Mouse (Mus musculus): Measurements from ENCODE around the gene Pdk1. TPM values are rescaled to one million over a fixed set of nuclear protein-coding genes. Genes with fewer than 3 reads are reported as not detected.
"Not testable (repeated sequence)": the region's sequence is repeated elsewhere in the genome, so short reads cannot be mapped to it uniquely, and the experiment has no call there.

Pdk1 gene
- total RNA-seq, 2 experiments from 2014 or later = 4.7 to 8.6 TPM

DNA sequence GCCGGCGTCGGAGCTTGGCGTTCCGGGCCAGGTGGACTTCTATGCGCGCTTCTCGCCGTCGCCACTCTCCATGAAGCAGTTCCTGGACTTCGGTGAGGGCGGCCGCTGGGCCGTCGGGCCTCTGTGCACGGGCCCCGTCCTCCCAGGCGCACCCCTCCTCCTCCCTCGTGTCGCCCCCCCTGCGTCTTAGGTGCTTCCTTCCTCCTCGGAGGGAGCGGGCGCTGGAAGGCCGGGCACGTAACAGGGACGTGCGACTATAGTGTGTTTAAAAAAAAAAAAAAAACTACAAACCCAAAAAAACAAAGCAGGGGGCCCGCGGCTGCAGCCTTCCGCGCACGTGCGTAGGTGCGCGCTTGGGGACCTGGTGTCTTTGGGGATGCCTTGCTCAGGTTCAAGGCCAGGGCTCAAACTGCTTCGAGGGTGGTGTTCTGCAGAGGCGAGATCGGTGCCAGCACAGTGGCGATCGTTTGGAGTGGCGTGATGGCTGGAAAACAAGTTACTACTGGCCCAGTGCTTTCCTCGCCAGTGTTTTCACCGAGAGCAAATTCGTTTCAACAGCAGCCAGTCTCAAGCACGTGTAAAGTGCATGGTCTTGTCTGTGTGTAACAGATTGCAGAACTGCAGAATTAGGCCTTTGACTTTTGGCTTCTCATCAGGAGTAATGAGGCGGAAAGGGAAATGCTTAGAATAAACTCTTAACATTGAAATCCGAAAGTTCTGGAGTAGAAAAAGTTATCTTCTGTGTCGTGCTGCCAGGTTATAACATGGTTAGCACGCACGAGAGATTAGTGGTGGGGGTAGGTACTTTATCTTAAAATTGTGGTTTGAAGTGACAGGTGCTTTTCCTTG lies 674 bp downstream of the Pdk1 start:
- peak; percentile 31 for ATAC-seq (ENCODE audit: poor library complexity, severe bottlenecking)

DNA sequence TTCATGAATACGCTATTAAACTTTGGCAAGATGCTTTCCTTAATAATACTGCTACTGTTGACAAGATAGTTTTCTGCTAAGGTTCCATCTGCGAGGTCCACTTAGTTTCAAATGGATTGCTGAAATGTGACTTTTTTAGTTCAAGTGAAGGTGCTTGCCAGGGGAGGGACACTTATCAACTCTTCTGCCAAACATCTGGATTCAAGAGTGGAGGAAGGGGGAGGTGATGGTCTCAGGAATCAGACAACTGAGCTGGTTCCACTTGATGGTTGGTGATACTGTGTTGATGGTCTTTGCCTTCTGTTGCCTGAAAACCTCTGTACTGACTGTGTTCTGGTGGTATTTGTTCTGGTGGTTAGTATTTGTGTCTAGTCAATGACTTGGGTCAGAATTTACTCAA lies 1.4 kb downstream of the Pdk1 start:
- no peak for ATAC-seq (ENCODE audit: poor library complexity, severe bottlenecking)

DNA sequence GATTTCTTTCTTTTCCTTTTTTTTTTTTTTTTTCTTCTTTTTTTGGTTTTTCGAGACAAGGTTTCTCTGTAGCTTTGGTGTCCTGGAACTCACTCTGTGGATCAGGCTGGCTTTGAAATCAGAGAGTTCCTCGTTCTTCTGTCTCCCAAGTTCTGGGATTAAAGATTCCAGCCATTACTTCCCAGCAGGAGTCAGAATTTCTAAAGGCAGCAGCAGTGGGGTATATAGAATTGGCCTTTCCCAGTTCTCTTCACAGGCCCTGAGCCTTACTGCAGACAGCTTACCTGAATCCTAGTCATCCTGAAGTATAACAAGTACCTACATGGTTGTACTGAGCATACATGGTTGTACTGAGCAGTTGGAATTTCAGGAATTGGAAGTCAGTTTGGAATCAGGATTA lies 1.8 kb downstream of the Pdk1 start:
- ATAC-seq (ENCODE audit: poor library complexity, severe bottlenecking) = no peak

DNA sequence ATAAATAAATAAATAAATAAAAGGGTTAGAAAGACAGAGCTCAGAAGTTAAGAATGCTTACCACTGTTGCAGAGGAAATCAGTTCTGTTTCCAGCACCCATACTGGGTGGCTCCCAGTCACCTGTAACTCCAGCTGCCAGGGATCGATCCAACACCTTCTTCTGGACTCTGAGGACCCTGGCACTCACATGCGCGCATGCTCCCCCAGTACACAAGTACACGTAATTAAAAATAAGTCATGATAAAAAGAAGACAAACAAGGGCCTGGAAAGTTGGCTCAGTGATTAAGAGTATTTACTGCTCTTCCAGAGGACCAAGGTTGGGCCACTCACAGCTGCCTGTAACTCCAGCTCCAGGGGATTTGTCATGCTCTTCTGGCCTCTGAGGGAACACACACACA lies 4.8 kb downstream of the Pdk1 start:
- no peak for ATAC-seq (ENCODE audit: poor library complexity, severe bottlenecking)

DNA sequence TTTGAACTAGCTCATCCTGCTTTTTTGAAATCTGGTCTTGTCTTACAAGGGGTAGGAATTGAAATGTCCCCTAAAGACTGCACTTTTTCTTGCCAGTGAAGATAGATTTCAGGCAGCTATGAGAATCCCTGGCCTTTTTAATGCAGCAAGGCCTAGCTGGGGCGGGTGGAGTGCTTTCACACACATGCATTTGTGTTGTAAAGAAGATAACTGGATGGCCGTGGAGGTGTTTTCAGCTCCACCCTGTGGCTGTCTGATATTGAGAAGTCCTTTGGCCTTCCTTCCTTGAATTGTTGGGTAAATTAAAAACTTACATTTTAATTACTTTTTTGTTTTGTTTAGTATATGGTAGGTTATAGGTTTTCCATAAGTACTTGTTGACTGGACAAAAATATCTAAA lies 5.4 kb downstream of the Pdk1 start:
- ATAC-seq (ENCODE audit: poor library complexity, severe bottlenecking) = no peak

DNA sequence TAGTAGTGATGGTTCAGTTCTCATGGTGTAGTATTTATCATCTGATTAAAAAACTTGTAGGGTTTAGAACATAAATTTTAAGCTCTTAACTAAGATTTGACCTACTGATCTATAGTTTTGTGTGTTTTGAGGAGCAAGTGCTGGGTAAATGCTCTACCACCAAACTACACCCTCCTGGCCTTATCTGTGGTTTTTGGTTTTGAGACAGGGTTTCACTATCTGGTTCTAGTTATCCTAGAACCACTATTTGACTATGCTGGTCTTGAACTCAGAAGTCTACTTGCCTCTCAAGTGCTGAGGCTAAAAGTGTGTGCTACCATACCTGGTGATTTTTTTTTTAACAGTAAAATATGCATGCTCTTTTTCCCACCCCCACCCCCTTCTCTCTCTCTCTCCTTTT lies 5.9 kb downstream of the Pdk1 start:
- ATAC-seq (ENCODE audit: poor library complexity, severe bottlenecking) = no peak

DNA sequence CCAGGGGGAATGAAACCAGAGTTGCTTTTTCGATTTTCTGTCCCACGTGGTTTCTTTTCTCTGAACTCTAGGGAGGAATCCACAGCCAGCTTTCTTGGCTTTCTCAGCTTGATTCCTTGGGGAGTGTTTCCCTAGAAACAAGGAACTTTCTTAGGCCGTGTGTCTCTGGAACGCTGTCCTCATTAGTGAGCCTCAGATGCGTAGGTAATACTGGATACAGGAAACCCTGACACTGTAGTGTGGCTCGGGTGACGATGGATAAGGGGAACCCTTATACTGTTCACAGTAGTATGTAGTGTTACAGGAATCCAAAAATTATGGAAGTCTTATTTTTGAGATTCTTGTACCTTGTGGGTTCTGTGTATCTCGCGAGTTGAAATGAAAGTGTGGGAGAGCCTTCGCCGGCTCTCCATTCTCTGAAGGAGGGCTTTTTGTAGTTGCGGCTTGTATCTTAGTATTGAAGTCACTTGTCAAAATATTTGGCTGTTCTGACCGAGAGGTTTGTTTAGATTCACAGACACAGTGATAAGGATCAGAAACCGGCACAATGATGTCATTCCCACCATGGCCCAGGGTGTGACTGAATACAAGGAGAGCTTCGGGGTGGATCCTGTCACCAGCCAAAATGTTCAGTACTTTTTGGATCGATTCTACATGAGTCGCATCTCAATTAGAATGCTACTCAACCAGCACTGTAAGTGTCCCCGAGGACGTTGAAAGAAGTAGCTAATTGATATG lies 10.1 kb downstream of the Pdk1 start:
- no peak for ATAC-seq (ENCODE audit: poor library complexity, severe bottlenecking)

DNA sequence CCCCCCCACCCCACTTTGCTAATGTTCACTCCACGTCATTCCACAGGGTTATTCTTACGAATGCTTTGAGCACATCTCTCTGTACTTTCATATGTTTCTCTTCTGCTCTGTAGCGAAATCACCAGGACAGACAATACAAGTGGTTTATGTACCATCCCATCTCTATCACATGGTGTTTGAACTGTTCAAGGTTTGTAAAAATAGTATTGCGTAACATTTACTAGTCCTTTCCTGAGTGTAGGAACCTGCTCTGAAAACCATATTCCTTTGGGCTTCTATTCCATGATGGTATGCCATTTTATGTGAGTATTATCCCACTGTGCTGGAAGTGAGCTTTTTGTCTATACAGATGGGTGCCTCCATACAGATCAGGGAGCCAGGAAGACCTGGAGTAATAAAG lies 14.2 kb downstream of the Pdk1 start:
- ATAC-seq (ENCODE audit: poor library complexity, severe bottlenecking) = no peak

DNA sequence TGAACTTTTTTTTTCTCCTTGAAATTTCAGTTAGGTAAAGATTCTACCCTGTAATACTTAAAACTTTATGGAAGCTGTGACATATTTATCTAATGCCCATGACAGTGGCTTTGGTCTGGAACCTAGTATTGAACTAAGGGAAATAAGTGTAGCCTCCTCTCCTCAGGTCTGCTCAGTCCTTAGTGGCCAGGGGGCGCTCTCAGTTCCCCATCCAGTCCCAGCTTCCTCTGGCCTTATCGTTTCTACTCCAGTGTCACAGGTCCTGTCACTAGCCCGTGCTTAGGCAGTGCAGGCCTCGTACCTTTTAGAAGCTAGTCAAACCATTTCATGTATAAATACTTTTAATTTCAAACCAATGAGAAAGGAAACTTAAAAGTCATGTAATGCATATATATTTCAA lies 15.4 kb downstream of the Pdk1 start:
- ATAC-seq (ENCODE audit: poor library complexity, severe bottlenecking) = no peak

DNA sequence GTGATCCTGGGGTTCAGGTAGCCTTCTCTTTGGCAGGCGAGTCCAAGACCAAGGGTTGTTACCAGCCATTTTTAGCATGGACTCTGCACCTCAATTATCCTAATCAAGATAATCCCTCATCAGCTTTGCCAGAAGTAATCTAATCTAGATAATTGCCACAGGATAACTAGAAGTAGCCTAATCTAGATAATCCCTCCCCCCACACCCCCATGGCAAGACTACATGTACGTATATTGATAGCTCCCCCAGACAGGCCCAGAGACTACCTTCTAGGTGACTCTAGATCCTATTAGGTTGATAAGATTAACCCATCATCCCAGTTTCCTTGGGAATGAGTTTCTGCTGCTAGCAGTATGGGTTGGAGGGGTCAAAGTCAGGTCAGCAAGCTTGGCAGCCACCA lies 18.5 kb downstream of the Pdk1 start:
- no peak for ATAC-seq (ENCODE audit: poor library complexity, severe bottlenecking)

DNA sequence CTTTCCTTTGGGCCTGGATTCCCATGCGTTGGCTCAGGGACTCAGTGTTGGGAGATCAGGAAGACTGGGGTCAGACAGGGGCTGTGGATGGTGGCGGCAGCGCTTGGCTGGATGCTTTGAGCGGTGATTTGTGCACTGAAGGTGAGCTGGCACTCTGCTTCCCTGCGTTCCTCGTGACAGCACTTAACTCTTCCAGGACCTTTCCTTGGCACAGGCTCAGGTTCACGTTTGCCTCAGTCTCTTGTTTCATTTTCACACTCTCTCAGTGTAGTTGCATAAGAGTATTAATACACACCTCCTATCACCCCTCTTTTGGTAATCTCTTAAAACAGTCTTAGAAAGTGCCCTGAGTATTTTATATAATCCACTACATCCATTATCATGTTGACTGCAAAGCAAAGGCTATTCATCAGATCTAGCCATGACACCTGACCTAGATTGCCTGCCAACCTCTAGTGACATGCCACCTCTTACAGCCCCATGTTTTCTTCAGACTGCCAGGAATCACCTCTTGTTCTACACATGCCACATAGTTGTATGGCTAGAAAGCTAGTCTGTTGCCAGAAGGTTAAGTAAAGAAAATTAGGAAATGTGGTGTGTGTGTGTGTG lies 19.8 kb downstream of the Pdk1 start:
- no peak for ATAC-seq (ENCODE audit: poor library complexity, severe bottlenecking)

DNA sequence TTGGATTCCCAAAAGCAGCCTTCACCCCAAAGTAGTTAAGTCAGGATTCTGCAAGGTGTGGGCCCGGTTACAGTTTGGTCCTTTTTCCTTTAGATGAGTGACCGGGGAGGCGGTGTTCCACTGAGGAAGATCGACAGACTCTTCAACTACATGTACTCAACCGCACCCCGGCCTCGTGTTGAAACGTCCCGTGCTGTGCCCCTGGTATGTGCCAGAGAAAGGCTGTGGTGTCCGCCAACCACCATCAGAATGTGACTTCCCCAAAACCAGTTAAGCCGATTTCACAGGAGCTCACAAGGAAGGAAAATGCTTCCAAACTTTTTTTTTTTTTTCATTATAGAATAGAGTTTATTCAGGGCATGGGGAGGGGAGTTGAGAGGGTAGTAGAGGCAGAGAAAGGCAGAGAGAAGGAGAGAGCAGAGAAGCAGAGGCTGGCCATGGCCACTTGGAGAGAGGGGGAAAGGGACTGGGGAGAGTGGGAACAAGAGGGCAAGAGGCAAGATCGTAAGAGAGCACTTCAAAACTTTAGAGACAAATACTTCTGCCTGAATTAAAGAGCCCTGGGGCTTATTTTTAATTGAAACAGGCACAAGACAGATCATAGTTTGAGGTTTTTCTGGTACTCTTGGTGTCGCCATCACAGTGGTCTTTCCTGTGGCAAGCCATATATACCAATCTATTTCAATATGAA lies 22.7 kb downstream of the Pdk1 start:
- ATAC-seq (ENCODE audit: poor library complexity, severe bottlenecking) = 0 out of 2 replicates have a peak, but pooled peaks have one; percentile 38

DNA sequence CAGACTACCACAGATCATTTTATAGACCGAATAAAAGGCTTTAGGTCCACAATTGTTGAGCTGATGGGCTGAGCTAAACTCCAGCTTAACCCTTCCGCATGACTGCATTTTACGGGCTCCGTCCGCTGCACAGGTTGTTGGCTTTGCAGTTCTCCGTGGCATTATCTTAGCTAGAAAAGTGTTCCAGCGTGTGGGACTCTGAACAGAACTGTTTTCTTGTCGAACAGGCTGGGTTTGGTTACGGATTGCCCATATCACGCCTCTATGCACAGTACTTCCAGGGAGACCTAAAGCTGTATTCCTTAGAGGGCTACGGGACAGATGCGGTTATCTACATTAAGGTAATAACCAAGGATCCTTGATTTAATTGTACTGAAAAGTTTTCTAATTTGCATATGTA lies 24.4 kb downstream of the Pdk1 start:
- no peak for ATAC-seq (ENCODE audit: poor library complexity, severe bottlenecking)

DNA sequence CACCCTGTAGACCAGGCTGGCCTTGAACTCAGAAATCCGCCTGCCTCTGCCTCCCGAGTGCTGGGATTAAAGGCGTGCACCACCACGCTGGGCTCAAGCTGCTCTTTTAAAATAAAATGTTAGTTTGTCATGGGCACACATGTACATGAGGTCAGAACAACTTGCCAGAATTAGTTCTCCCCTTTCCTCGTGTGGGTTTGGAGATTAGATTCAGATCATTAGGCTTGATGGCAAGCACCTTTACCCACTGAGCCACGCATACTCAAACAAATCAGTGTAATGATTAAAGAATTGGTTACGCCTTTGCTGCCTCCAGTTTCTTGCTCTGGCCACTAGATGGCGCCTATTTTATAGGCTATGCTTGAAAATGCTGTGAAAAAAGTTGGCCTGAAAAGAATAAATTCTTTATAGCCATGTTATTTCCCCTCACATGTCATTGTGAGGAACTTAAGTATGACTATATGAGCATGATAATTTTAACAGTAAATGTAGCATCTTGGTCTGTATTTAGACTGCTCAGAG lies 25.4 kb downstream of the Pdk1 start:
- ATAC-seq (ENCODE audit: poor library complexity, severe bottlenecking) = no peak; the same call in 1 of the 2 replicates

DNA sequence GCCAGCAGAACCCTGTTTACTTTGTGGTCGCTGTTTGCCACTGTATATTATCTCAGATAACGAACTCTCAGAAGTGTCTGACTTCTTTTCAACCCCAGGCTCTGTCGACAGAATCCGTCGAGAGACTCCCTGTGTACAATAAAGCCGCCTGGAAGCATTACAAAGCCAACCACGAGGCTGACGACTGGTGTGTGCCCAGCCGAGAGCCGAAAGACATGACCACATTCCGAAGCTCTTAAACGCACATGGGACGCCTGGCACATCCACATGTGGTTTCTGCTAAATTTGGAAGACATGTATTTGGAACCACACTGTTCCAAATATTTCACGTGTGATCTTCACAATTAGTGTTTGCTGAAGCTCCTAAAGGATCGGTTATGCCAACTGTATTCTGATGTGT lies 26.9 kb downstream of the Pdk1 start:
- ATAC-seq (ENCODE audit: poor library complexity, severe bottlenecking) = no peak

DNA sequence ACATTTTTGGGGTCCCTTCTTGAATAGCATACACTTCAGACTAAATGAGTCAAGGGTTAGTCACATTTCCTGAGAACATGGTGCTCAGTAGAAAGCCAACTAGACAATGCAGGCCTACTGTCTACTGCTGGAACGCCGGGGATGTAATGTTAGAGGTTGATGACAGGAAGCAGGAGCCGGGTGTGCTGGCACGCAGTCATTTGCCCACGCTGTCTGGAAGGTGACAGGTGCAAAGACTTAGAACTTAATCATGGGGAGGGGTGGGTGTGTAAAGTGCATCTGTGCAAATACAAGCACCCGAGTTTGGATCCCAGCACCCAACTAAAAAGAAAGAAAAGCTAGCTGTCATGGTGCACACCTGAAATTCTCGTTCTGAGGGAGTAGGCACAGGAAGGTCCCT lies 32.1 kb downstream of the Pdk1 start:
- ATAC-seq (ENCODE audit: poor library complexity, severe bottlenecking) = no peak

DNA sequence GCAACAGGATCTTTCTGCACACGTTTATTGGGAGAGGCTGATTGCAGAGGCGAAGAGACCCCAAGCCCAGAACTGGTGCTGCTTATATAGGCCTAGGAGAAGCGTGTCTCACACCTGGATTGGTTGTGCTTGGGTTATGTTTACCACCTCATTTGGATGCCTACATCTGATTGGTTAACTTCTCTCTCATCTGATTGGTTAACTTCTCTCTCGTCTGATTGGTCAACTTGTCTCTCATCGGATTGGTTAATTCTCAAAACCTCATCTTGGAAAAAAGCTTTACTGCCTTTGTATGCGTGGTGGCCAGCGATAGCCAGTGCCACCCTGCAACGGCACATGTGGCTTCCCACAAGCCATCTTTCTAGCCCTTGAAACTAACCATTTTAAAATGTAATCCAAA lies 33.3 kb downstream of the Pdk1 start:
- ATAC-seq (ENCODE audit: poor library complexity, severe bottlenecking) = not testable (repeated sequence)

DNA sequence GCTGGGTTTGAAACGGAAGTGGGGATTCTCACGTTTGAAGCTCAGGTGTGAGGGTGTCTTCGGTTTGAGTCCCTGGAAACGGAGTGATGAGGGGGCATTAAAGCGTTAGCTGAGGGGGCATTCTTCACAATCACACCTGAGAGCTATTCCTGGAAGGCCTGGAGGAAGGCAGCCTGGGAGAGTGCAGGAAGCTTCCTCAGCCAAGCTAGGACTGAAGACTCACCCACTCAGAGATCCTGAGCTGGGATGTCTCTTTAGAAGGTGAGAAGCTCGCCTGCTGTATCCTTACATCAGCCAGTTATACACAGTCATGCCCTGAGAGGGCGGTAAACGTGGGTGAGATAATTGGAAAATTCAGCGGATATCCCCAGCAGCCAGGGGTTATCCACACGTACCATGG lies 40.9 kb downstream of the Pdk1 start:
- ATAC-seq (ENCODE audit: poor library complexity, severe bottlenecking) = no peak

DNA sequence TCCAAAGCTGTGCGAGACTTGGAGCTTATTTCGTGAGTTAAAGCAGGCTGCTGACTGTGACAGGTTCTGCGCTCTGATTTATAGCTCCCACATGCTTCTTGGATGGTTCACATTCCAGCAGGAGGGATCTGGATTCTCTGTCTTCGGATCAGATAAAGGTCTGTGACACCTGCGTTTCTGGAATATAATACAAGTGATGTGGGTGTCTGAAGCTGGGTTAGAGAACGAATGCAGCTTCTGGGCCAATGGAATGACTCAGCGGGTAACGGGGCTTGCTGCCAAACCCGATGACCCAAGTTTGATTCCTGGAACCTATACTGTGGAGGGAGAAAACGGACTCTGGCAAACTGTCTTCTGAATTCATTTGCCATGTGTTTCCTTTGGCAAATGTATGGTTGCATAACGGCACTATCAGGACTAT lies 46.2 kb downstream of the Pdk1 start:
- no peak for ATAC-seq (ENCODE audit: poor library complexity, severe bottlenecking)

DNA sequence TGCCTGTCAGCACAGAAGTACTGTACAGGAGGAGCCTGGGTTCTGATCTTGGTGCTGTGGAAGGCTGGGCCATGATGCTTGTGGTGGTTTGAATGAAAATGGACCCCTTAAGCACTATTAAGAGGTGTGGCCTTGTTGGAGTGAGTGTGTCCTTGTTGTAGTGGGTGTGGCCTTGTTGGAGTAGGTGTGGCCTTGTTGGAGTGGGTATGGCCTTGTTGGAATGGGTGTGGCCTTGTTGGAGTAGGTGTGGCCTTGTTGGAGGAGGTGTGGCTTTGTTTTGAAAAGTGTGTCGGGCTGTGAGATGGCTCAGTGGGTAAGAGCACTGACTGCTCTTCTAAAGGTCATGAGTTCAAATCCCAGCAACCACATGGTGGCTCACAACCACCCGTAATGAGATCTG lies 51.9 kb downstream of the Pdk1 start:
- ATAC-seq (ENCODE audit: poor library complexity, severe bottlenecking) = not testable (repeated sequence)

DNA sequence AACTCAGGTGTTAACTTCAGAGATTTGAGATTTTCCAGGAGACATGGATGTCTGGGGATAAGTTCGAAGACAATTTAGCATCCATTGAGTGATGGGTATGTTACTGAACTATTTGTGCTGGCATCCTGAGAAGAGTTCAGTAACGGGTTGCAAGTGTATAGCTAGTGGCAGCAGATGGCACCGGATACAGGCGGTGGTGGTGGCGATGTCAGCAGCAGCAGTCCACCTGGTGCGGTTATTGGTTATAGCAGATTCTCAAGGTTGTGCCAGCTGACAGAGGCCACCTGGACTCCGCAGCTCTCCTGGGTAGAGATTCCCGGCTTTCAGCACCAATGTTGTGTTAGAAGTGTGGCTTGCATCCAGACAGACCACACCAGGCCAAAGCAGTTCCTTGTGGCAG lies 61.0 kb downstream of the Pdk1 start:
- no peak for ATAC-seq (ENCODE audit: poor library complexity, severe bottlenecking)
